Comparison of ENCODE assay signal across 23 mouse cellular contexts in genomic region chr6:61485336-61485735, GRCm38 (mm10).
DNase-seq lines count a peak whose midpoint lies in the region; ATAC-seq and TF ChIP-seq lines count a peak whose summit lies in the region.
"Had no signal": no experiment of that assay in that cellular context is flagged by ENCODE, and none has a peak within 500 bp of the region (broad histone marks: within the 10 kb centered on the region; RNA-seq: fewer than 3 reads in every experiment).

No protein-coding gene starts in this region.

- peak in 1 of 2 experiments; percentile 32 for DNase-seq in layer of hippocampus, adult 2 months (ENCODE audit: low spot score in 2 of 2)
- no peak for DNase-seq in layer of hippocampus, adult 11-12 months (ENCODE audit: low spot score)
- peak; percentile 11 for DNase-seq in lung, embryonic 14.5 days
- DNase-seq in lung, adult 18-20 months = no peak
- no peak for DNase-seq in left cerebral cortex, adult 9 months (ENCODE audit: low spot score in 2 of 2)
- DNase-seq: adrenal gland, adult 8-10 months; adrenal gland, postnatal 25 days; cerebellum, adult 18-20 months; cerebellum, adult 9-10 months; cerebellum, postnatal 14 days; gastrocnemius, postnatal 25 days; heart, adult 18-20 months; heart, postnatal 10 days; heart, postnatal 36 days had no signal

- no peak overlapping the region for H3K4me2 ChIP-seq in forebrain, embryonic 16.5 days (ENCODE audit: low read length)
- H3K4me2 ChIP-seq in forebrain, embryonic 15.5 days (replicated peaks) = no peak overlapping the region
- H3K4me2 ChIP-seq in lung, embryonic 14.5 days = no peak overlapping the region
- H3K4me2 ChIP-seq: forebrain, embryonic 13.5 days; heart, embryonic 12.5 days; heart, embryonic 15.5 days; hindbrain, embryonic 13.5 days had no signal

- no peak overlapping the region for H3K4me3 ChIP-seq in forebrain, embryonic 16.5 days (replicated peaks; ENCODE audit: low read length)
- no peak overlapping the region for H3K4me3 ChIP-seq in forebrain, embryonic 15.5 days
- no peak overlapping the region for H3K4me3 ChIP-seq in layer of hippocampus, adult 2 months
- no peak overlapping the region for H3K4me3 ChIP-seq in lung, embryonic 14.5 days (ENCODE audit: low read depth, low read length)
- H3K4me3 ChIP-seq: forebrain, embryonic 10.5 days; forebrain, embryonic 13.5 days; heart, embryonic 12.5 days; heart, embryonic 15.5 days; hindbrain, embryonic 10.5 days; hindbrain, embryonic 13.5 days had no signal

- peak; percentile 55 for ATAC-seq in forebrain, embryonic 16.5 days
- no peak for ATAC-seq in forebrain, embryonic 15.5 days (replicated peaks)
- no peak for ATAC-seq in lung, embryonic 14.5 days (ENCODE audit: insufficient read depth)
- ATAC-seq: activated CD4-positive, CD25-positive, alpha-beta regulatory T cell, adult 4 months had no signal

- no peaks in the 10 kb centered on the region for H3K36me3 ChIP-seq in forebrain, embryonic 16.5 days (ENCODE audit: control insufficient read depth, insufficient read depth)
- no peaks in the 10 kb centered on the region for H3K36me3 ChIP-seq in forebrain, embryonic 15.5 days
- H3K36me3 ChIP-seq in lung, embryonic 14.5 days (ENCODE audit: insufficient read depth) = no peaks in the 10 kb centered on the region
- H3K36me3 ChIP-seq: forebrain, embryonic 10.5 days; heart, embryonic 12.5 days; heart, embryonic 15.5 days; hindbrain, embryonic 10.5 days; hindbrain, embryonic 13.5 days had no signal

- no peak for TF ChIP-seq CTCF in layer of hippocampus, adult 2 months (conservative IDR thresholded peaks at IDR 0.05)
- no peak for TF ChIP-seq CTCF in lung, embryonic 14.5 days (IDR thresholded peaks at IDR 0.05; ENCODE audit: low read depth)

- WGBS in forebrain, embryonic 16.5 days = 44% methylated on average over 3 of the region's 3 CpGs
- 47% methylated on average over 3 of the region's 3 CpGs for WGBS in forebrain, embryonic 15.5 days
- 32% methylated on average over 3 of the region's 3 CpGs for WGBS in lung, embryonic 14.5 days

- no peaks in the 10 kb centered on the region for H3K4me1 ChIP-seq in forebrain, embryonic 16.5 days (replicated peaks; ENCODE audit: control insufficient read depth, insufficient read depth, low read length)
- no peaks in the 10 kb centered on the region for H3K4me1 ChIP-seq in forebrain, embryonic 15.5 days
- H3K4me1 ChIP-seq in lung, embryonic 14.5 days (ENCODE audit: insufficient read depth) = no peaks in the 10 kb centered on the region
- H3K4me1 ChIP-seq: forebrain, embryonic 10.5 days; forebrain, embryonic 13.5 days; heart, embryonic 12.5 days; heart, embryonic 15.5 days; hindbrain, embryonic 10.5 days; hindbrain, embryonic 13.5 days had no signal

- H3K27ac ChIP-seq in forebrain, embryonic 16.5 days (ENCODE audit: low read length) = no peak overlapping the region
- H3K27ac ChIP-seq in forebrain, embryonic 15.5 days (replicated peaks) = no peak overlapping the region
- H3K27ac ChIP-seq in layer of hippocampus, adult 2 months = peak overlapping the region; percentile 44; the same call in 1 of the 2 replicates
- no peak overlapping the region for H3K27ac ChIP-seq in lung, embryonic 14.5 days (ENCODE audit: low read depth)
- H3K27ac ChIP-seq: forebrain, embryonic 10.5 days; forebrain, embryonic 13.5 days; heart, embryonic 15.5 days; hindbrain, embryonic 10.5 days; hindbrain, embryonic 13.5 days had no signal

- H3K27me3 ChIP-seq in forebrain, embryonic 16.5 days (replicated peaks; ENCODE audit: control insufficient read depth, insufficient read depth, low read length) = no peaks in the 10 kb centered on the region
- no peaks in the 10 kb centered on the region for H3K27me3 ChIP-seq in forebrain, embryonic 15.5 days
- no peaks in the 10 kb centered on the region for H3K27me3 ChIP-seq in lung, embryonic 14.5 days (ENCODE audit: insufficient read depth, low read length)
- H3K27me3 ChIP-seq: forebrain, embryonic 13.5 days; heart, embryonic 12.5 days; heart, embryonic 15.5 days; hindbrain, embryonic 13.5 days had no signal

- H3K9ac ChIP-seq in forebrain, embryonic 16.5 days (replicated peaks; ENCODE audit: low read depth, low read length) = no peak overlapping the region
- no peak overlapping the region for H3K9ac ChIP-seq in forebrain, embryonic 15.5 days (replicated peaks)
- H3K9ac ChIP-seq in lung, embryonic 14.5 days = no peak overlapping the region
- H3K9ac ChIP-seq: forebrain, embryonic 13.5 days; heart, embryonic 12.5 days; heart, embryonic 15.5 days; hindbrain, embryonic 13.5 days had no signal

- no peaks in the 10 kb centered on the region for H3K9me3 ChIP-seq in forebrain, embryonic 16.5 days (ENCODE audit: control insufficient read depth, low read length)
- no peaks in the 10 kb centered on the region for H3K9me3 ChIP-seq in forebrain, embryonic 15.5 days
- no peaks in the 10 kb centered on the region for H3K9me3 ChIP-seq in lung, embryonic 14.5 days (ENCODE audit: low read depth, low read length)
- H3K9me3 ChIP-seq: forebrain, embryonic 10.5 days; forebrain, embryonic 13.5 days; heart, embryonic 12.5 days; heart, embryonic 15.5 days; hindbrain, embryonic 13.5 days had no signal
